Mouse (Mus musculus) kidney, adult 8-10 months (tissue): ENCODE data around the gene Ankfy1.
A peak's percentile ranks its signal among the peaks of the same experiment; 100 is the strongest.

Experiments used
- DNase-seq, 2 experiments: peaks; one replicate each; pipeline ENCODE4 v3.0.0; 2022

Gene Ankfy1

DNA sequence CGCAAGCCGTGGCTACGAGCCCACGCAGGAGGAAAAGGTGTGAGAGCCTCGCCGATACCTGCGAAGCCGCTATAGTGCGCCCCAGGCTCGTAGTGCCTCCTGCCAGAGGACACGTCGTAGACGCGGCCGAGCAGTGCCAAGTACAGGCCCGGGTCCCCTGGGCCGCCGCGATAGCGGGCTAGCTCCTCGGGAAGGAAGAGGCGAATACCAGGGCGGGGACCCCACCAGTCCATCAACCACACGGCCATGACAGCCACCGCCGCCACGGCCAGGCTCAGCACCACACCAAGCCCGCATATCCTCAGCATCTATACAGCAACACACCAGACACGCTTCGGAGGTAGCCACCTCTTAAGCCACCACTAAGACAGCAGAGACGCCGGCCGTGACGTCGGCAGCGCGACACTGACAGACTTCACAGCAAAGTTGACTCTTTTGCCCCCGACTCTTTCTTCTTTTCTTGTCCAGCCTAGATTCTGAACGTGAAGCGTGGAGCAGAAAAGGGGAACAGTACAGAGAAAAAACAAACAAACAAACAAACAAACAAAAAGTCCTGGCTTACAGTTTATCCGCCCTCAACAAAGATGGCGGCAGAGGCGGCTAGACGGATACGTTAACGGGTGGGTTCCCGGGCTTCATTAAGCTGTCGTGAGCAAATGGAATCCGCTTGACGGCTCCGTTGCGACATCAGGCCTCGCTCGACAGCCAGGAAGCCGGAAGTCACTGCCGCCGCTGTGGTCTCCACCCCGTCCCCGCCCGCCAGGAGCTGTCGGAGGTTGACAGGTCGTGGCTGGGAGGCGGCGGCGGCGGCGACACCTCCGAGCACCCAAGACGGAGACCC, 105.9 kb downstream of the Ankfy1 start, which contains the start of the genes Cyb5d2 and Zzef1:
Cyb5d2 (minus strand) TSS at position 688 of the 841 bp plus-strand sequence.
Zzef1 (plus strand) TSS at position 772 of the 841 bp plus-strand sequence.
- peak; percentile 96 to 97 for DNase-seq

- DNase-seq = no peak
These were observed 106.5 kb downstream of the Ankfy1 start for GRCm38 (mm10) chr11:72796296-72796687.

- no peak for DNase-seq
These were observed 107.0 kb downstream of the Ankfy1 start for GRCm38 (mm10) chr11:72796773-72797338.

GRCm38 (mm10) chr11:72798112-72798511, 108.3 kb downstream of the Ankfy1 start:
- DNase-seq = no peak

- no peak for DNase-seq
These were observed 111.4 kb downstream of the Ankfy1 start for GRCm38 (mm10) chr11:72801182-72801581.

DNA sequence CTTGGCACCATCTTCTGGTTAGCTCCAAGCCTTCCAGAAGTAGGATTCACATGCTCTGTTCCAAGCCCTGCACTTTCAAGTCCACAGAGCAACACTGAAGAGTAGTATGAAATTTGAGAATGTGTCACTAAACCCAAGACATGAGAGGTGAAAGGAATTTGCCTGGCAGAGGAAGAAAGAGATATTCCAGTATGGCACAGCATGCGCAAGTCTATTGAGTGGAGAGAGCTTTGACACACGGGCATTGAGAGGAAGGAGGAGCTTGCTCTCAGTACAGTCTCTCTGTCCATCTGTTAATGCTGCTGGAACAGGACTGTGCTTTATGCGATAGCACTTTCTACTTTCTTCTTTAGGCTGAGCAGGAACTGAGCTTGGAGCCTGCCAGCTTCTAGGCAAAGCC, 113.2 kb downstream of the Ankfy1 start:
- no peak for DNase-seq

DNA sequence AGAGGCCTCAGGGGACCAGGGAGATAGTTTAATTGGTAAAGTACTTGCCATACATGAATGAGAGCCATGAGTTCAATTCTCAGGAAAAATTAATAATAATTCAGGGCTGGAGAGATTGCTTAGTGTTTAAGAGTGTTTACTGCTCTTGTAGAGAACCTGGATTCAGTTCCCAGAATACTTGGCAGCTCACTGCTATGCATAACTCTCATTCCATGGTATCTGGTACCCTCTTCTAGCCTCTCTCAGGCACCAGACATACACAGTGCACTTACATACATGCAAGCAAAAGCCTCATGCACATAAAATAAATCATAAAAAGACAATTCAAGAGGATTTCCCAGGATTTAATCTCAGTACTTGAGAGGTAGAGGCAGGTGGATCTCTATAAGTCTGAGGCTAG, 114.8 kb downstream of the Ankfy1 start:
- no peak for DNase-seq

DNA sequence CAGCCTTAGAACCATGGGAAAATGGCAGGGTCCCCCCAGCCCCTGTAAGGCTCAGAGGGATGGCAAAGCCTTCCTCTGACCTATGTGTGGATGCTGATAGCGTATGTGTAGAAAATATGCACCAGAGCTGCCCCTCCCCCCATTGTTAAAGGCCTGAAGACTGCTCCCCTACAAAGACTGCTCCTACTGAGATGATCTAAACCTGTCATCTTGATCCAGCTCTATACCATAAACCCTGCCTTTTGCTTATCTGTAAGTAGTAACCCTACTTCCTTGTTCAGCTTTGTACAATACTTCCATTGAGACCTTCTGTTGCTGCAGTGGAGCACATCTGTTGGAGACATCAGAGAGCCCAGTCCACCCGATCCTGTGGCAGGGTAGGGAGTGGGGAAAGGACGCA, 115.4 kb downstream of the Ankfy1 start:
- no peak for DNase-seq

GRCm38 (mm10) chr11:72806556-72806955, 116.8 kb downstream of the Ankfy1 start:
- peak in 1 of 2 experiments; percentile 12 for DNase-seq

GRCm38 (mm10) chr11:72807992-72808391, 118.2 kb downstream of the Ankfy1 start:
- DNase-seq = no peak

DNA sequence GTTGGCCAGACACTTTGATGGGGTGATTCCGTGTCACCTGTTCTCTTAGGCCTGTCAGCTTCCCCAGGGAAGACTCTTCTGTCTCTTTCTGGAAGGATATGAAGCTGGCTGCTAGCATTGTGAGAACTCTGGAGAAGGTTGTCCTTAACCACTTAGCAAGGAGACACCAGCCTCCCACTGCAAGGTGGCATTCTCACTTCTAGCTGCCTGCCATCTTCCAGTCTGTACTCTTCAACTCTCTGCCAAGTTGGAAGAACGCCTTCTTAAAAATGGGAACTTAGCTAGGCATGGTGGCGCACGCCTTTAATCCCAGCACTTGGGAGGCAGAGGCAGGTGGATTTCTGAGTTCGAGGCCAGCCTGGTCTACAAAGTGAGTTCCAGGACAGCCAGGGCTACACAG, 123.9 kb downstream of the Ankfy1 start:
- DNase-seq = no peak

GRCm38 (mm10) chr11:72814188-72814587, 124.4 kb downstream of the Ankfy1 start:
- DNase-seq = peak in 1 of 2 experiments; percentile 6

DNA sequence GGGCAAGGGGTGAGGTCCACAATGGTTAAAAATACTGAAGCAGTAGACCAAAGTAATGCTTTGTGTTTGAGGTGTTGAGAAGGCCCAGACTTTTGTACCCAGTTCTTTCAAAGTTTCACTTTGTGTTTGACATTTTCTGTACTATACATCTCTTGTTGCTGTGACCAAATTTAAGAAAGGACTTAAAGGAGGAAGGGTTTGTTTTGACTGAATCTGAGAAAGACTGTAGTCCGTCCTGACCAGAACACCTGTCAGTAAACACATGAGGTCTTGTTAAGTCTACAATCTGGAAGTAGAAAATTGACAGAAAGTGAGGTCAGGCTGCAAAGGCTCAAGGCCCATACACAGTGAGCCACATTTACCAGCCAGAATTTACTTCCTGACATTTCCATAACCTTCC, 127.1 kb downstream of the Ankfy1 start:
- no peak for DNase-seq

DNA sequence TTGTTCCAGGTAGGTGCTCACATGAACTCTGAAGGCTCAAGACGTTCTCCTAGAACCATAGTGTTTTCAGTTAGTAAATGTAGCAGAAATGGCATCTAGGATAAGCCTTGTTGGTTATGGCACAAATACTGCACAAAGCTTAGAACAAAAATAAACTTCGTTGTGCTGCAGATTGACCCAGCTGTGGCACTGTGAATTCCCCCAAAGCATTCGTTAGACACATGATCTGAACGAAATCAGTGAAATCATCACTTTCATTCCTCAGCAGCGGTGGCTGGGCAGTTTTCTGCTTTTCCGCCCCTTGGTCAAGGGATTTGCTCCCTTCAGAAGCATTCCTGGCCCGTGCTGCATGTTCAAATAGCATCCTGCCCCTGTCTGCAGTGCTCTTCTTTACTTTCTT, 128.3 kb downstream of the Ankfy1 start:
- no peak for DNase-seq

DNA sequence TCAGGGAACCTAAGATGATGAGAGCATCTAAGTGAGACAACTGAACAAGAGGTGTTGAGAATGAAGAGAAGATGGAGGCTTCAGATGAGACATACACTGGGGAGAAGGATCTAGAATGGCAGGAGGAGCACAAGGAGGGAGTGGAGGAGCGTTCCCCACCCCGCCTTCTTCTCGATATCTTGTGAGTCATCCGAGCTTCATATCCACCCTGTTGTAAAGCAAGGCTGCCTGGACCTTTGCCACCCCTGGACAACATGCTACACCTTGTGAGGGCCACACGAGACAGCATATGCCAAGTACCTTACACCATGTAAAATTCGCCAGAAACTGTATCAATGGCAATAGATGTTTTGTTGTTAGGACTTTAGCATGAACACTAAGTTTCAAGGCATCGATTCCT, 131.2 kb downstream of the Ankfy1 start:
- no peak for DNase-seq
